Mouse (Mus musculus): ENCODE results near the gene Slc30a3. TPM values are rescaled to one million over a fixed set of nuclear protein-coding genes. Genes with fewer than 3 reads are reported as not detected.

Gene Slc30a3
- total RNA-seq (2023), result not detected

DNA sequence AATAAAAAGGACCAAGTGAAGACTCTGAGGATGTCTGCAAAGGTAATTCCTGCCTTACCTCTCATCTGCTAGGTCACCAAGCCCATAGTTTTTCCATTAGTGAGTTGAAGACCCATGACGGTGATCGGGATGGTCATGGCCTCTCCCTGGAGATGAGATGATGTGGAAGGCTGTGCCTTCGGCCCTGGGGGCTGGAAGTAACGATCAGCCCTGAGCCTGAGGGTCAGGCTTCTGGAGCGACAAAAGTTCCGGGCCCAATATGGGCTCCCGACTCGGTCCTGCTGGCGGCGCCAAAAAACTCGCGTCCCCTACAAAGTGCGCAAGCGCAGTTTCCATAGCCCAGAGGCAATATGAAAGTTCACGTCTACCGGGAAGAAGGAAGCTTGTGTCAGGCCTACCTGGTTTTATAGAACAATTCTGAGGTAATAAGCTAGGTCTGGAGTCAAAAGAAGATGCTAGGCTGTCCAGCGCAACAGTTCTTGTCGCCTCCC is at the start of gene Slc30a3:
TSS of gene Slc30a3 (minus strand) at position 238 of the 491 bp plus-strand sequence.

DNA sequence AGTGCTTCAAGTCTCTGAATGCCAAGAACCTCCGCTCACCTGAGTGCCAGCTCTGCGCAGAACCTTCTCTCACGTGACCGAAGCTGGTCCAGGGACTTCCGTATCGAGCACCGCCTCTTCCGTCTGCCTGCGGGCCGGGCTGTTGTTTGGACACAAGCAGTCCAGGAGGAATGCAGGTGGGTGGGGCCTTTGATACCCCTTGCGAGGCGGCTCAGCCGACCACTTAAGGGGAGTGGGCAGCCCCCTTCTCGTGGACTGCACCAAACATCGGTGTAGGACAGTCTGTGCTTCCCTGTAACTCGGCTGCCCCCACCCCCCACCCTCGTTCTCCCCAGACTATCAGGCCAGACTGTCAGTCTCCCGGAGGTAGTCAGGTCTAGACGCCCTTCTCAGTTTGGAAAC is 46.1 kb upstream of the Slc30a3 start, which contains the start of gene Mpv17:
TSS of gene Mpv17 (minus strand) at position 100 of the 402 bp plus-strand sequence.

GRCm38 (mm10) chr5:31138241-31138967 is 30.4 kb upstream of the Slc30a3 start, which contains the start of gene Ucn:
TSS of gene Ucn (minus strand) at chr5:31138829.

GRCm38 (mm10) chr5:31116354-31116753 is 8.3 kb upstream of the Slc30a3 start, which contains the start of gene Trim54:
TSS of gene Trim54 (plus strand) at chr5:31116712.

DNA sequence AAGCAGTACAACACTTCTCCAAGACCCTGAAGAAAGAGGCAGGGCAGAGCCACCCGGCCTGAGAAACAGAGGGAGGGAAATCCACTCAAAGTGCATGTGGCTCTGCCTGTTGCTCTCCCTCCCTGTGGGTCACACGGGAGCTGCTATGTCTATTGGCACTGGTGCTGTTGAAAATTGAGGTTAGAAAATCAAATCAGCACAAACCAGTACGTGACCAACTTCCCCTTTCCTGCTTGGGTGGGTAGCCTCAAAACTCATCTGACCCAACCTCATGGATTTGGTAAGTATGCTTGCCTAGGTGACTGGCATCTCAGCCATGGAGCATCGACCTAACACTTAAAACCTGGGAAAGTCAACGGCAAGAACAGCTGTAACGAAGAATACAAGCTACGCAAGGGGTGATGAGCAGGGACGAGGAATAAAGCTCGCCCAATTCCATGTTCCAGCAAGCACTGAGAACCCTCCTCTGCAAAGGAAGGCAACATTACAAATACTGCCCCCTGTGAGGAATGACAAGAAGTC is 2.2 kb downstream of the Slc30a3 start, which contains the start of gene Dnajc5g:
TSS of gene Dnajc5g (plus strand) at position 472 of the 522 bp plus-strand sequence.

GRCm38 (mm10) chr5:31054261-31055215 is 53.5 kb downstream of the Slc30a3 start, which contains the start of gene Cad:
TSS of gene Cad (plus strand) at chr5:31054780.

GRCm38 (mm10) chr5:31048763-31049641 is 59.0 kb downstream of the Slc30a3 start, which contains the start of gene Slc5a6:
TSS of gene Slc5a6 (minus strand) at chr5:31048924.

GRCm38 (mm10) chr5:31047848-31048762 is 59.9 kb downstream of the Slc30a3 start, which contains the start of gene Atraid:
TSS of gene Atraid (plus strand) at chr5:31048312.

Other genes starting within 250 kb of the Slc30a3 start
- gene Tmem214, start 240.2 kb downstream of the Slc30a3 start, total RNA-seq (2023), result 36.4 TPM
- gene Agbl5, start 219.5 kb downstream of the Slc30a3 start, total RNA-seq (2023), result 13.4 TPM
- 142 TPM for gene Ost4, start 200.4 kb downstream of the Slc30a3 start, total RNA-seq (2023)
- gene Emilin1, start 194.8 kb downstream of the Slc30a3 start, total RNA-seq (2023), result 4.6 TPM
- gene Khk, start 186.8 kb downstream of the Slc30a3 start, total RNA-seq (2023), result 19.2 TPM
- not detected for gene Cgref1, start 162.6 kb downstream of the Slc30a3 start, total RNA-seq (2023)
- 180 TPM for gene Preb, start 147.9 kb downstream of the Slc30a3 start, total RNA-seq (2023)
- not detected for gene Tcf23, start 139.6 kb downstream of the Slc30a3 start, total RNA-seq (2023)
- gene Atraid, start 59.9 kb downstream of the Slc30a3 start, total RNA-seq (2023), result 26.5 TPM
- 8.3 TPM for gene Slc5a6, start 59.3 kb downstream of the Slc30a3 start, total RNA-seq (2023)
- 53.8 TPM for gene Cad, start 53.5 kb downstream of the Slc30a3 start, total RNA-seq (2023)
- not detected for gene Dnajc5g, start 2.0 kb downstream of the Slc30a3 start, total RNA-seq (2023)
- gene Trim54, start 8.5 kb upstream of the Slc30a3 start, total RNA-seq (2023), result not detected
- not detected for gene Ucn, start 30.6 kb upstream of the Slc30a3 start, total RNA-seq (2023)
- gene Mpv17, start 46.0 kb upstream of the Slc30a3 start, total RNA-seq (2023), result 16.1 TPM
- 2.9 TPM for gene Gm29609, start 71.7 kb upstream of the Slc30a3 start, total RNA-seq (2023)
- 166 TPM for gene Gtf3c2, start 71.9 kb upstream of the Slc30a3 start, total RNA-seq (2023)
- 57.0 TPM for gene Snx17, start 85.0 kb upstream of the Slc30a3 start, total RNA-seq (2023)
- gene Eif2b4, start 85.2 kb upstream of the Slc30a3 start, total RNA-seq (2023), result 43.7 TPM
- gene Zfp513, start 94.1 kb upstream of the Slc30a3 start, total RNA-seq (2023), result 21.2 TPM
- 153 TPM for gene Ppm1g, start 112.5 kb upstream of the Slc30a3 start, total RNA-seq (2023)
- gene Nrbp1, start 132.6 kb upstream of the Slc30a3 start, total RNA-seq (2023), result 150 TPM
- not detected for gene Gm9970, start 133.0 kb upstream of the Slc30a3 start, total RNA-seq (2023)
- 25.8 TPM for gene Krtcap3, start 143.5 kb upstream of the Slc30a3 start, total RNA-seq (2023)
- 16.6 TPM for gene Ift172, start 182.9 kb upstream of the Slc30a3 start, total RNA-seq (2023)
- 1.3 TPM for gene Fndc4, start 187.8 kb upstream of the Slc30a3 start, total RNA-seq (2023)
- not detected for gene Gckr, start 189.2 kb upstream of the Slc30a3 start, total RNA-seq (2023)

Data from CD8-positive naive resting alpha-beta T cell, adult 57 days (primary cell).